ENCODE assay signal across 8 mouse cellular contexts in the genomic region with DNA sequence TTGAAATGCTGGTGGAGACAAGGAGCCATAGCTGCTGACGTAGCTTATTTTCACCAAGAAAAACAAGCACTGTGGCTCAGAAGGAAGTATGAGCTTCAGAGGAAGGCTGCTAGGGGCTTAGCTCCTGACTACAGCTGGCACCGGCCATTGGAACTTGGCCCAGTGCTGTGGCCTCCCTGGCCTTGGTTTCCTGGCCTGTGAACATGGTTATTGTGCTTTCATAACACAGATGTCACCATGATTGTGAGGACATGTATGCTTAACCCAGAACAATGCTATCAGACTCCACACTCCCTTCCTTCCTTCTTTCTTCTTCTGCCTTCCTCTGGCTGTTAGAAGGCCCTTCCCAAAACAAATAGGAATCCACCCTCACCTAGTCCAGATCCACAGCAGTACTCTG.
DNase-seq lines count a peak whose midpoint lies in the region; ATAC-seq lines count a peak whose summit lies in the region.

No protein-coding gene starts in this region.

- peak; percentile 70 for DNase-seq in adrenal gland, postnatal 25 days
- peak; percentile 37 to 72 for DNase-seq in heart, adult 18-20 months
- peak; percentile 43 for DNase-seq in kidney, adult 9 months
- DNase-seq in testis, postnatal 10 days (ENCODE audit: low spot score): no peak
- no peak for DNase-seq in layer of hippocampus, adult 11-12 months (ENCODE audit: low spot score)
- DNase-seq in neural tube, embryonic 10.5 days (ENCODE audit: extremely low spot score, low spot score): no peak
- DNase-seq in spleen, adult 12 weeks (ENCODE audit: low spot score): no peak

- H3K27me3 ChIP-seq in lung, embryonic 16.5 days (ENCODE audit: control insufficient read depth, insufficient read depth, low read depth, low read length): no peaks in the 10 kb centered on the region

- no peaks in the 10 kb centered on the region for H3K9me3 ChIP-seq in lung, embryonic 16.5 days (ENCODE audit: control insufficient read depth, low read length)

- no peak overlapping the region for H3K4me2 ChIP-seq in lung, embryonic 16.5 days (ENCODE audit: low read depth, low read length)

- H3K4me1 ChIP-seq in lung, embryonic 16.5 days (replicated peaks; ENCODE audit: control insufficient read depth, insufficient read depth, low read length): no peaks in the 10 kb centered on the region

- ATAC-seq in lung, embryonic 16.5 days (ENCODE audit: low read depth): peak; percentile 94

- H3K4me3 ChIP-seq in lung, embryonic 16.5 days (ENCODE audit: low read length): no peak overlapping the region

- no peak overlapping the region for H3K27ac ChIP-seq in lung, embryonic 16.5 days (ENCODE audit: low read length)

- WGBS in lung, embryonic 16.5 days: 55% methylated on average over 2 of the region's 2 CpGs

- no peak overlapping the region for H3K9ac ChIP-seq in lung, embryonic 16.5 days (ENCODE audit: low read length)

- no peaks in the 10 kb centered on the region for H3K36me3 ChIP-seq in lung, embryonic 16.5 days (ENCODE audit: control insufficient read depth, insufficient read depth, low read length)

Comparison
In these comparisons a context has a peak if more than half of its experiments do, and no peak if none do; other contexts are left out.
1. DNase-seq: peak in adrenal gland, postnatal 25 days (single experiment), heart, adult 18-20 months (2 of 2) and kidney, adult 9 months (single experiment); none in testis, postnatal 10 days (single experiment), layer of hippocampus, adult 11-12 months (single experiment), neural tube, embryonic 10.5 days (single experiment) and spleen, adult 12 weeks (single experiment).